Mouse (Mus musculus): ENCODE results near the gene Gcnt2.

GRCm38 (mm10) chr13:40841146-40841787 lies 18.3 kb upstream of the Gcnt2 start:
- TF ChIP-seq CTCF (IDR thresholded peaks at IDR 0.05; ENCODE audit: control insufficient read depth, insufficient read depth, low read length) (no peak), POLR2A (IDR thresholded peaks at IDR 0.05; ENCODE audit: borderline replicate concordance, control insufficient read depth, low read depth, low read length) (no peak)

Data from bone marrow, adult 2 months (tissue).